Mouse (Mus musculus): ENCODE results near the gene Apoc3. TPM values are rescaled to one million over a fixed set of nuclear protein-coding genes. Genes with fewer than 3 reads are reported as not detected.

Gene Apoc3
- total and polyA plus RNA-seq, 3 experiments, result not detected

DNA sequence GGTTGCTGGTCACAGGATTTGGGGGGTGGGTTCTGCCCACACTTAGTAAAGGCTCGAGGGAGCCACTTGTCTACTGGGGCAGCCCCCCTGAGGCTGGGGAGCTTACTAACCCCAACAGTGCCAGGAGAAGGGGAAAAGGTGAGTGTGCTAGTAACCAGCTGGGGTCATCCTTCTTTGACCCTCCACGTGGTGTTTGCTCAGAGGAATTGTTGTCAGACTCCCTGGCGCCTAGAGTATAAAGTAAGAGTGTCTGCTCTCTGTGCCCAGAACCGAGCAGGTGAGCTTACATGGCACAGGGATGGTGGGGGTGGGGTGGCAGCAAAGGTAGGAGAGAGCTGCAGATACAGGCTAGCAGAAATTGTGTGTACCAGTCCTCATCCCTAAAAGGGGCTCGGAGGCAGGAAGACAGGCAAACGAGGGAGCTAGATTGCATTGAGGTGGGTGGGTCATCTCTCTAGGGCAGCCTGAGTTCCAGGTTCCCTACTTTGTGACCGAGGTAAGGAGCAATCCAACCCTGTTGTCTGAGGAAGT lies 33.0 kb upstream of the Apoc3 start, which contains the start of gene Apoa5:
Apoa5 (plus strand) TSS at position 291 of the 531 bp plus-strand sequence.
- Histone ChIP-seq H3K4me3 (ENCODE audit: control insufficient read depth in 1 of 2, insufficient read depth in 1 of 2, low read depth in 2 of 2, low read length in 2 of 2) (no peak within 1 kb of the TSS), H3K4me1 (ENCODE audit: control insufficient read depth in 1 of 2, insufficient read depth in 2 of 2, low read length in 2 of 2) (peaks cover 0 to 6% of the 10 kb centered on the region in 2 experiments; a peak in 2 of 4 replicates), H3K9me3 (replicated peaks; ENCODE audit: insufficient read depth, low read length) (no peaks in the 10 kb centered on the region), H3K9ac (ENCODE audit: control insufficient read depth, low read depth, low read length, poor library complexity, severe bottlenecking) (no peak within 1 kb of the TSS), H3K27me3 (ENCODE audit: control insufficient read depth in 1 of 2, insufficient read depth in 2 of 2, low read length in 2 of 2) (no peaks in the 10 kb centered on the region), H3K27ac (ENCODE audit: control insufficient read depth, low read depth, low read length) (no peak within 1 kb of the TSS), H3K79me2 (ENCODE audit: control insufficient read depth, insufficient read depth, low read length, poor library complexity) (peaks cover 5% of the 10 kb centered on the region), H3K36me3 (ENCODE audit: control insufficient read depth in 1 of 2, insufficient read depth in 2 of 2, low read length in 2 of 2) (peaks cover 0 to 7% of the 10 kb centered on the region in 2 experiments; a peak in 2 of 4 replicates)
- no peak for DNase-seq (ENCODE audit: low read depth, low spot score)
- TF ChIP-seq POLR2AphosphoS2 (IDR thresholded peaks at IDR 0.05; ENCODE audit: low read length), result no peak

DNA sequence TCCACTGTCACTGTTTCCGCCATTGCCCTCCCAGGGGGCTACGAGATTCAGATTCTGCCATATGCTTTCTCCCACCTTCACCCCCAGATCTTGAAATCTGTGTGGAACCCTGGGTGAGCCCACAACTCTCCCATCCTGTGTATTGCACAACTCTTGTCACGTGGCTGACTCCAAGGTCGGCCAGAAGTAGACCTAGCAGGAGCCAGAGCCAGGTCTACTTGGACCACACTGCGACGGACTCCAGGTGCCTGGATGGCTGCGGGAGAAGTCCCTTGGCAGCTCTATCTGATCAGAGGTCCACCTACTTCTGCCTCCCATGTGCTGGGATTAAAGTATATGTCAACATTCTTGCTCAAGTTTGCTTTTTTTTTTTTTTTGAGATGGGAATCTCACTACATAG lies 25.7 kb upstream of the Apoc3 start:
- H3K79me2 ChIP-seq (ENCODE audit: control insufficient read depth, insufficient read depth, low read length, poor library complexity), result no peaks in the 10 kb centered on the region
- H3K4me1 ChIP-seq (ENCODE audit: control insufficient read depth in 1 of 2, insufficient read depth in 2 of 2, low read length in 2 of 2), result no peaks in the 10 kb centered on the region
- no peaks in the 10 kb centered on the region for H3K36me3 ChIP-seq (ENCODE audit: control insufficient read depth in 1 of 2, insufficient read depth in 2 of 2, low read length in 2 of 2)
- peaks cover 0 to 5% of the 10 kb centered on the region in 2 experiments; a peak in 2 of 4 replicates for H3K27me3 ChIP-seq (ENCODE audit: control insufficient read depth in 1 of 2, insufficient read depth in 2 of 2, low read length in 2 of 2)
- TF ChIP-seq MAZ (IDR thresholded peaks at IDR 0.05; ENCODE audit: low read depth, low read length) (no peak), POLR2A (IDR thresholded peaks at IDR 0.05; ENCODE audit: control insufficient read depth in 1 of 2, insufficient read depth in 1 of 2, low read depth in 1 of 2, low read length in 2 of 2, poor library complexity in 1 of 2) (no peak), MEF2A (IDR thresholded peaks at IDR 0.05; ENCODE audit: extremely low read depth, insufficient replicate concordance, low read depth, low read length, poor library complexity, severe bottlenecking) (no peak), TAL1 (IDR thresholded peaks at IDR 0.05; ENCODE audit: low read length) (no peak), GABPA (IDR thresholded peaks at IDR 0.05; ENCODE audit: low read depth, low read length) (no peak), EP300 (IDR thresholded peaks at IDR 0.05; ENCODE audit: low read depth in 1 of 2, low read length in 2 of 2) (no peak), SMC3 (IDR thresholded peaks at IDR 0.05; ENCODE audit: low read depth, low read length) (no peak), POLR2AphosphoS5 (IDR thresholded peaks at IDR 0.05; ENCODE audit: borderline replicate concordance, low read depth, low read length) (no peak)
- H3K27ac ChIP-seq (ENCODE audit: control insufficient read depth, low read depth, low read length), result no peak overlapping the region
- no peak for DNase-seq (ENCODE audit: low read depth, low spot score)
- H3K4me3 ChIP-seq (ENCODE audit: control insufficient read depth in 1 of 2, insufficient read depth in 1 of 2, low read depth in 2 of 2, low read length in 2 of 2), result no peak overlapping the region
- no peaks in the 10 kb centered on the region for H3K9me3 ChIP-seq (replicated peaks; ENCODE audit: insufficient read depth, low read length)
- no peak overlapping the region for H3K9ac ChIP-seq (ENCODE audit: control insufficient read depth, low read depth, low read length, poor library complexity, severe bottlenecking)

DNA sequence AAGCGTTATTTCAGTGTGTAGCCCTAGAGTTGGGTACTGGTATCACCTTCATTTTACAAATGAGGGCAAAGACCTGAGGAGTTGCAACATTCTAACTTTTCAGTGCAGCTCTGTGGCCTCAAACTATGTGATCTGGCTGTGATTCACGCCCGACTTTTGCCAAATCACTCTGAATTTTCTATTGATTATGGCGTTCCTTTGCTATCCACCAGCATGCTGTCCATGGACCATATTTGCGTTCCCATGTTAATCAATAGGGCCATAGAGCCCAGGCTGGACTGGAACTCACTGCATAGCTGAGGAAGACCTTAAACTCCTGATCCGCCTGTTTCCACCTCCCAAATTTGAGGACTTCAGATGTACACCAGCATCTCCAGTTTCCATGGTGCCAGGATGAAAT lies 23.7 kb upstream of the Apoc3 start:
- Histone ChIP-seq H3K79me2 (ENCODE audit: control insufficient read depth, insufficient read depth, low read length, poor library complexity) (no peaks in the 10 kb centered on the region), H3K27me3 (ENCODE audit: control insufficient read depth in 1 of 2, insufficient read depth in 2 of 2, low read length in 2 of 2) (peaks cover 0 to 5% of the 10 kb centered on the region in 2 experiments; a peak in 2 of 4 replicates), H3K27ac (ENCODE audit: control insufficient read depth, low read depth, low read length) (no peak overlapping the region), H3K9me3 (replicated peaks; ENCODE audit: insufficient read depth, low read length) (no peaks in the 10 kb centered on the region), H3K4me3 (ENCODE audit: control insufficient read depth in 1 of 2, insufficient read depth in 1 of 2, low read depth in 2 of 2, low read length in 2 of 2) (no peak overlapping the region), H3K36me3 (ENCODE audit: control insufficient read depth in 1 of 2, insufficient read depth in 2 of 2, low read length in 2 of 2) (no peaks in the 10 kb centered on the region), H3K9ac (ENCODE audit: control insufficient read depth, low read depth, low read length, poor library complexity, severe bottlenecking) (no peak overlapping the region), H3K4me1 (ENCODE audit: control insufficient read depth in 1 of 2, insufficient read depth in 2 of 2, low read length in 2 of 2) (no peaks in the 10 kb centered on the region)
- TF ChIP-seq ETS1 (IDR thresholded peaks at IDR 0.05; ENCODE audit: low read depth, low read length) (no peak), EP300 (IDR thresholded peaks at IDR 0.05; ENCODE audit: low read depth in 1 of 2, low read length in 2 of 2) (no peak), POLR2AphosphoS5 (IDR thresholded peaks at IDR 0.05; ENCODE audit: borderline replicate concordance, low read depth, low read length) (no peak)
- no peak for DNase-seq (ENCODE audit: low read depth, low spot score)
